Mouse (Mus musculus): Measurements from ENCODE around the gene Vmn1r137.
"Not testable (repeated sequence)": the region's sequence is repeated elsewhere in the genome, so short reads cannot be mapped to it uniquely, and the experiment has no call there.

Vmn1r137 gene

GRCm38 (mm10) chr7:21994287-21994686 lies at the start of gene Vmn1r137:
Vmn1r137 (plus strand) TSS chr7:21994587.
- not testable (repeated sequence) for DNase-seq (ENCODE audit: low spot score)

DNA sequence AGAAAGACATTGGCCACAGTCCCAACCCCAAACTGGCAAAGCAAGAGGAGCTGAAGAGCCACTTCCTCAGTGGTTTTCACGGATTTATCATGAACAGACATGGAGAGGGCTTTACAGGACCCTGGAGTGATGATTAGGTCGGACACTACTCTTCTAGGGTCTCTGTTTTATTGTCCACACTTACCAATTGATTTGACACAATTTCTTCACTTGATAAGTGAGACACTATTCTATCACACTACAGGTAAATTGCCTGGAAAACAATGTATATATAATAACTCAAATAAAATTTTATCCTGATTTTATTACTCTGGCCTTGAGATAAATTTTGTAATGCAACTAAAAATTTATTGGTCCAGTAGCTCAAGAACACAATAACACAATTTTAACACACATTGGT lies 34.4 kb downstream of the Vmn1r137 start, which contains the start of gene Vmn1r138:
Gene Vmn1r138, minus strand, starts transcription at position 101 of the 400 bp plus-strand sequence.
- DNase-seq (ENCODE audit: low spot score), result not testable (repeated sequence)
